Mouse (Mus musculus) cortical plate, adult 2 months (tissue): ENCODE results near the gene Gpat3. TPM values are rescaled to one million over a fixed set of nuclear protein-coding genes. Genes with fewer than 3 reads are reported as not detected.

Experiments used
- H3K27ac ChIP-seq: fragments of 200-500 bp; 2 replicates; pipeline ENCODE4 v1.5.1; 2012; ENCODE audit warnings: low read length, control low read depth, inconsistent platforms; ENCODE audit not compliant: insufficient read depth
- H3K4me1 ChIP-seq: fragments of 200-500 bp; 2 replicates; pipeline ENCODE4 v1.6.1; 2011; ENCODE audit warnings: low read length; ENCODE audit not compliant: control insufficient read depth, insufficient read depth
- H3K4me3 ChIP-seq: fragments of 200-500 bp; 2 replicates; pipeline ENCODE4 v1.5.1; 2011; ENCODE audit warnings: mild to moderate bottlenecking, low read length, control low read depth; ENCODE audit not compliant: insufficient read depth
- CTCF ChIP-seq: fragments of 200-500 bp; IDR thresholded peaks from 2 replicates; pipeline ENCODE4 v1.5.1; 2011; ENCODE audit warnings: mild to moderate bottlenecking, control low read depth, low read length; ENCODE audit not compliant: insufficient read depth; ENCODE audit errors: extremely low read depth
- POLR2A ChIP-seq: fragments of 200-500 bp; IDR thresholded peaks from 2 replicates; pipeline ENCODE4 v1.6.1; 2011; ENCODE audit warnings: mild to moderate bottlenecking, low read length, control low read depth; ENCODE audit not compliant: insufficient read depth; ENCODE audit errors: extremely low read depth
- polyA plus RNA-seq: library from polyadenylated mRNA; depleted of rRNA; stranded (reverse); fragments of >200 nt; gene quantifications from 2 replicates; pipeline ENCODE4 v1.2.3, GENCODE M21; 2012; rRNA removed

Gene Gpat3
- 3.0 and 4.0 TPM in 2 replicates for polyA plus RNA-seq

- Histone ChIP-seq H3K4me1 (no peaks in the 10 kb centered on the region), H3K27ac (no peak within 1 kb of the TSS), H3K4me3 (peak within 1 kb of the TSS; percentile 82)
- TF ChIP-seq POLR2A (no peak), CTCF (no peak)
Observed at GRCm38 (mm10) chr5:100845485-100845847, at the start of gene Gpat3. Gpat3 (plus strand) TSS chr5:100845713.

DNA sequence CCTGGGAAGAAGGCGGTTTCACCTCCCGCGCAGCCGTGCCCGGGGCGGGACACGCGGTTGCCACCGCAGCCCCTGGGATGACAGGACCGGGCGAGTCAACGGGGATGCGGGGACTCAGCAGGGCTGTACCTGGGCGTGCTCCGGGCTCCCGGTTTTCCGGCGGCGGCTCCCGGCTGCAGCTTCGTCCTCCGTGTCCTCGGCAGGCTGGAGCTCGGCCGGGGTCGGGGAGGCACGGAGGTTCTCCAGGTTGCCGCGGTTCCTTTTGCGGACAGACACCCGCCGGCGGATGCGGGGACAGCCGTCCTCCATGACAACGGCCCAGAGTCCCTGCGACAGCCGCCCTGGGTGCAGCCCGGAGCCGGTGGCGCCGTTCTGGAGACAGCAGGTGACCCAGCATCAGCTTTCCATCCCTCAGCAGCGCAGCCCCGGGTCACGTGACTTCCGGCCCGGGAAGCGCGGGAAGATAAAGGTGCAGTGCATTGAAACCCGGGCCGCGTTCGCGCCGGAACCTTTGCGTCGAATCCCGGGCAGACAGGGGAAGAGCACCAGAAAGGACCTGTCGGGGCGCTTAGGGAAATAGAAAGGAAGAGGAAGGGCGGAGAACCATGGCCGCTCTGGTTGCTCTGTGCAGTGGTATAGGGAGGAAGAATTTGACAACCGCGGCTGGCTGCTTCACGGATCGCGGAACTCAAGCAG, 47.2 kb upstream of the Gpat3 start, which contains the start of the genes Helq and Mrps18c:
TSS of gene Helq (minus strand) at position 434 of the 696 bp plus-strand sequence.
TSS of gene Mrps18c (plus strand) at position 463 of the 696 bp plus-strand sequence.
- peak within 1 kb of the TSS; percentile 75 for H3K4me3 ChIP-seq
- peaks cover 1% of the 10 kb centered on the region; the same call in 1 of the 2 replicates for H3K4me1 ChIP-seq
- TF ChIP-seq CTCF (no peak), POLR2A (peak; percentile 74)
- no peak within 1 kb of the TSS for H3K27ac ChIP-seq

GRCm38 (mm10) chr5:100818341-100818740, 27.2 kb upstream of the Gpat3 start:
- no peak overlapping the region for H3K4me3 ChIP-seq
- H3K27ac ChIP-seq: no peak overlapping the region
- TF ChIP-seq CTCF (no peak), POLR2A (no peak)
- peaks cover 2% of the 10 kb centered on the region; the same call in 1 of the 2 replicates for H3K4me1 ChIP-seq

- TF ChIP-seq POLR2A (no peak), CTCF (no peak)
Observed at GRCm38 (mm10) chr5:100819568-100820480, 25.7 kb upstream of the Gpat3 start.

GRCm38 (mm10) chr5:100820483-100821184, 24.9 kb upstream of the Gpat3 start, which contains the start of gene Abraxas1:
Abraxas1 (minus strand) TSS chr5:100820965.
- TF ChIP-seq CTCF (no peak), POLR2A (peak; percentile 78)
- H3K4me1 ChIP-seq: peaks cover 2% of the 10 kb centered on the region; the same call in 1 of the 2 replicates
- no peak within 1 kb of the TSS; the same call in 1 of the 2 replicates for H3K27ac ChIP-seq
- H3K4me3 ChIP-seq: peak within 1 kb of the TSS; percentile 39

More at GRCm38 (mm10) chr5:100819568-100820480, 25.7 kb upstream of the Gpat3 start:
- Histone ChIP-seq H3K4me1 (peaks cover 2% of the 10 kb centered on the region; the same call in 1 of the 2 replicates), H3K27ac (no peak overlapping the region), H3K4me3 (peak overlapping the region; percentile 39)

- Histone ChIP-seq H3K4me3 (no peak overlapping the region; the same call in 1 of the 2 replicates), H3K27ac (no peak overlapping the region), H3K4me1 (peaks cover 2% of the 10 kb centered on the region; the same call in 1 of the 2 replicates)
- no peak for TF ChIP-seq POLR2A
- TF ChIP-seq CTCF: no peak
Observed at GRCm38 (mm10) chr5:100821375-100821774, 24.1 kb upstream of the Gpat3 start.

- H3K4me3 ChIP-seq: no peak overlapping the region
- TF ChIP-seq POLR2A (no peak), CTCF (no peak)
- H3K27ac ChIP-seq: no peak overlapping the region
- peaks cover 2% of the 10 kb centered on the region; the same call in 1 of the 2 replicates for H3K4me1 ChIP-seq
Observed at GRCm38 (mm10) chr5:100822826-100823225, 22.7 kb upstream of the Gpat3 start.

- H3K4me1 ChIP-seq: no peaks in the 10 kb centered on the region
- no peak for TF ChIP-seq POLR2A
- peak; percentile 45 for TF ChIP-seq CTCF
- no peak overlapping the region for H3K4me3 ChIP-seq
- no peak overlapping the region for H3K27ac ChIP-seq
Observed at GRCm38 (mm10) chr5:100825975-100826374, 19.5 kb upstream of the Gpat3 start.

DNA sequence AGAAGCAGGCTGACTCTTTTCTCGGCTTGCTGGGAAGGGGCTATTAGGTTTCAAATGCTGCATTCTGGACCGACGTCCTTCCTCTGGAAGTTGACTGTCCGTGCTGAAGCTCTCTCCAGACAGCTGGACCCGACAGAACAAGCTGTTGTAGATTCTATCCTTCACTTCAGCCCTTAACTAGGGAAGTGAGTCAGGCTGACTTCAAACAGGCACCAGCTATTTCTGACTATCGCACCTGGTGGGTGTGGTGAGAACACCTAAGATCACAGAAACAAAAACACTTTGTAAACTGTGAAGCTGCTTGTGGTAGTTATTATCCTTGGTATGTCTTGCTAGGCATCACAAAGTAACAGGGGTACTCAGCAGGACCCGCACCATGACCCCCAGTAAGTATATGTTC, 19.0 kb upstream of the Gpat3 start:
- no peak overlapping the region for H3K4me3 ChIP-seq
- H3K27ac ChIP-seq: no peak overlapping the region
- H3K4me1 ChIP-seq: no peaks in the 10 kb centered on the region
- no peak for TF ChIP-seq CTCF
- no peak for TF ChIP-seq POLR2A
